Mouse (Mus musculus): ENCODE data around the gene Fbn1.

DNA sequence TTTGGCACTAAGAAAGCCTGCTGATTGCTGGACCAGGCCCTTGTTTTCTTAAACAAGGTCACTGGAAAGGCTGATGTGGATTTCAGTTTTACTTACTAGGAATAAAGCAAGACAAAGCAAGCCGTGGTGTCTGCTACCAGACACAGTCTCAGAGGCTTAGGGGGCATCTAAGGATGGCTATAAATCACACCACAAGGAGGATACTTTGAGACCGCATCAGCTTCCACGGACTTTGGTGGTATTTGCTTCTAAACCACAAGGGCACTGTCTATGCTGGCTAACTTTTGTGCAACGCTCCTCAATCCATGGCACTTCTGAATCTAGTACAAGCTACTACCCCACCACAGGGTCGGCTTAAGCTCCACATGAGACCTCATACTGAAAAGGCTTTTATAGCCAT is 167.4 kb downstream of the Fbn1 start:
- no peak for TF ChIP-seq POLR2A (IDR thresholded peaks at IDR 0.05; ENCODE audit: borderline replicate concordance, extremely low read depth, insufficient read depth, insufficient read length, poor library complexity, severe bottlenecking)
- no peak for TF ChIP-seq CTCF (IDR thresholded peaks at IDR 0.05; ENCODE audit: borderline replicate concordance, extremely low read depth, insufficient read depth, insufficient read length)

All from brain, embryonic 14.5 days (tissue).